Mouse (Mus musculus) midbrain, postnatal 0 days (tissue): ENCODE results near the gene Mblac1. TPM values are rescaled to one million over a fixed set of nuclear protein-coding genes. Genes with fewer than 3 reads are reported as not detected.

Source experiments
- ATAC-seq: fragments of 200-750 bp; cut with Nextera tagmentation; 2 replicates; pipeline ENCODE4 v1.8.0; 2017; ENCODE audit warnings: moderate number of reproducible peaks, mild to moderate bottlenecking, moderate TSS enrichment, moderate library complexity; ENCODE audit not compliant: low FRiP score
- DNase-seq: peaks from one replicate; pipeline ENCODE4 v3.0.0-alpha.2; 2015; ENCODE audit warnings: low spot score
- H3K27ac ChIP-seq: fragments of 300-500 bp; sonication (generic); 2 replicates; pipeline ENCODE4 v1.5.1; 2014; ENCODE audit warnings: low read depth, mild to moderate bottlenecking, low read length, mixed read lengths
- H3K27me3 ChIP-seq: fragments of 300-500 bp; sonication (generic); 2 replicates; pipeline ENCODE4 v1.6.1; 2014; ENCODE audit warnings: low read length, control low read depth, mixed read lengths; ENCODE audit not compliant: insufficient read depth
- H3K36me3 ChIP-seq: fragments of 300-500 bp; sonication (generic); 2 replicates; pipeline ENCODE4 v1.6.1; 2014; ENCODE audit warnings: low read length, control low read depth, mixed read lengths; ENCODE audit not compliant: insufficient read depth
- H3K4me1 ChIP-seq: fragments of 300-500 bp; sonication (generic); 2 replicates; pipeline ENCODE4 v1.6.1; 2014; ENCODE audit warnings: mild to moderate bottlenecking, control low read depth, antibody characterized with exemption, low read length, mixed read lengths; ENCODE audit not compliant: insufficient read depth
- H3K4me2 ChIP-seq: fragments of 300-500 bp; sonication (generic); 2 replicates; pipeline ENCODE4 v1.6.1; 2014; ENCODE audit warnings: low read depth, mild to moderate bottlenecking, low read length, mixed read lengths; ENCODE audit not compliant: poor library complexity, severe bottlenecking
- H3K4me3 ChIP-seq: fragments of 300-500 bp; sonication (generic); 2 replicates; pipeline ENCODE4 v1.5.1; 2014; ENCODE audit warnings: low read depth, mild to moderate bottlenecking, low read length, moderate library complexity
- H3K9ac ChIP-seq: fragments of 300-500 bp; sonication (generic); replicated peaks from 2 replicates; pipeline ENCODE4 v1.6.1; 2014; ENCODE audit warnings: mild to moderate bottlenecking, low read length, moderate library complexity, mixed read lengths; ENCODE audit not compliant: poor library complexity, severe bottlenecking
- H3K9me3 ChIP-seq: fragments of 300-500 bp; sonication (generic); 2 replicates; pipeline ENCODE4 v1.6.1; 2016; ENCODE audit warnings: low read length, control low read depth
- CTCF ChIP-seq: IDR thresholded peaks from 2 replicates; pipeline ENCODE4 v1.5.1; 2016; ENCODE audit warnings: antibody characterized with exemption, mild to moderate bottlenecking
- WGBS: fragments of 180-500 bp; shearing (Covaris S2); extraction: QIAGEN DNeasy Blood & Tissue Kit; methylation state at CpG from one replicate; pipeline ENCODE4 v1.1.7; 2014; 5-methylcytosine and 5-hydroxymethylcytosine counted together
- polyA plus RNA-seq: library from polyadenylated mRNA; unstranded; fragments of >200 nt; fragmentation: Nextera tagmentation; extraction: Ambion mirVana; gene quantifications from 2 replicates; pipeline ENCODE4 v1.2.1, GENCODE M21; 2015
- total RNA-seq: library from RNA; depleted of rRNA; stranded (reverse); fragments of >200 nt; gene quantifications from 2 replicates; pipeline ENCODE4 v1.2.3, GENCODE M21; 2014

The Mblac1 gene
- total and polyA plus RNA-seq, 2 experiments from 2014 or later = 11.2 to 15.6 TPM

GRCm38 (mm10) chr5:138223287-138223686 lies 29.2 kb downstream of the Mblac1 start:
- no peak for ATAC-seq
- Histone ChIP-seq H3K9ac (no peak overlapping the region), H3K4me1 (no peaks in the 10 kb centered on the region), H3K36me3 (no peaks in the 10 kb centered on the region), H3K4me2 (no peak overlapping the region), H3K4me3 (no peak overlapping the region), H3K27ac (no peak overlapping the region), H3K9me3 (no peaks in the 10 kb centered on the region), H3K27me3 (no peaks in the 10 kb centered on the region)
- TF ChIP-seq CTCF = no peak
- 58% methylated on average over 3 of the region's 3 CpGs for WGBS
- no peak for DNase-seq

DNA sequence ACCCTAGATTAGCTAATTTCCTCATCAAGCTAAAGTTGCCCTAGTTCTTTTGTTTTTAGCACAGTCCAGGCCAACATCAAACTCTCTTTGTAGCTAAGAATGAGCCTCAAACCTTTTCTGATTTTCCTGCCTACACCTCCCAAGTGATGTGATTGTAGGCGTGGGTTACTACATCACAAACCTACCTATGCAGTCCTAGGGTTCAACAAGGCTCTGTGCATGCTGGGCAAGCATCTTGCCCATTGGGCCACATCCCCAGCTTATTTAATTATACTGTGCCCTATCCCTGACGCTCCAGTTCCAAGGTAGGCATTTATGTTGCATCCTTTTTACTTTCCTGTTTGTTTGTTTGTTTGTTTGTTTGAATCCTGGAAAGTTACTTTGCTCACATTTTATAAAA lies 31.6 kb downstream of the Mblac1 start, which contains the start of gene Nxpe5:
Gene Nxpe5 (plus strand): TSS at position 199 of the 400 bp plus-strand sequence.
- no peak within 1 kb of the TSS for H3K27ac ChIP-seq
- no peak for TF ChIP-seq CTCF
- no peak within 1 kb of the TSS for H3K9ac ChIP-seq
- DNase-seq (no peak), ATAC-seq (no peak)
- no peaks in the 10 kb centered on the region for H3K4me1 ChIP-seq
- H3K9me3 ChIP-seq = no peaks in the 10 kb centered on the region
- no peaks in the 10 kb centered on the region for H3K36me3 ChIP-seq
- no peaks in the 10 kb centered on the region for H3K27me3 ChIP-seq
- H3K4me3 ChIP-seq = no peak within 1 kb of the TSS
- H3K4me2 ChIP-seq = no peak within 1 kb of the TSS
- 51% methylated on average over 2 of the region's 2 CpGs for WGBS

DNA sequence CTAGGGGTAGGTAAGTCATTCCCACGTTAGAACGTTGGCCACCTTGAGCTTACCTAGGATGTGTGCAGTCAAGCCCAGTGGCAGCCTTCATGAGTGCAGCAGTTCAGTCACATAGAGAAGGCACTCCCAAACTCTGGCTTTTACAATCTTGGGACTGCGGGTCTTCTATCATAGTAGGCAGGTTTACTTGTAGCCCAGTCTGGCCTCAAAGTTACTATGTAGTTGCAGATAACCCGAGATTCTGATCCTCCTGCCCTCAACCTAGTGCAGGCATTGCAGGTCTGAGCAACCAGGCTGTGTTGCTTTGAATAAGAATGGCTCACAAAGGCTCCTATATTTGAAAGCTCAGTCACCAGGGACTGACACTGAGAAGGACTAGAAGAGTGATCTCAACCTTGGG lies 32.4 kb downstream of the Mblac1 start:
- ATAC-seq (no peak), DNase-seq (no peak)
- Histone ChIP-seq H3K27ac (no peak overlapping the region), H3K4me3 (no peak overlapping the region), H3K9ac (no peak overlapping the region), H3K4me1 (no peaks in the 10 kb centered on the region), H3K9me3 (no peaks in the 10 kb centered on the region), H3K4me2 (no peak overlapping the region), H3K36me3 (no peaks in the 10 kb centered on the region), H3K27me3 (no peaks in the 10 kb centered on the region)
- TF ChIP-seq CTCF = no peak
- WGBS = 79% methylated on average over 4 of the region's 4 CpGs

GRCm38 (mm10) chr5:138227367-138227766 lies 33.3 kb downstream of the Mblac1 start:
- H3K9ac ChIP-seq = no peak overlapping the region
- WGBS = 67% methylated on average over 2 of the region's 2 CpGs
- no peak overlapping the region for H3K4me3 ChIP-seq
- no peak overlapping the region for H3K4me2 ChIP-seq
- H3K9me3 ChIP-seq = no peaks in the 10 kb centered on the region
- no peaks in the 10 kb centered on the region for H3K4me1 ChIP-seq
- H3K27ac ChIP-seq = no peak overlapping the region
- no peaks in the 10 kb centered on the region for H3K27me3 ChIP-seq
- DNase-seq = no peak
- no peak for TF ChIP-seq CTCF
- H3K36me3 ChIP-seq = no peaks in the 10 kb centered on the region
- no peak for ATAC-seq

- no peak for ATAC-seq
- 48% methylated on average over 3 of the region's 3 CpGs for WGBS
- DNase-seq = peak; percentile 5
- peak; percentile 59 for TF ChIP-seq CTCF
- Histone ChIP-seq H3K27ac (no peak overlapping the region), H3K9me3 (no peaks in the 10 kb centered on the region), H3K36me3 (no peaks in the 10 kb centered on the region), H3K4me3 (no peak overlapping the region), H3K4me2 (no peak overlapping the region), H3K4me1 (no peaks in the 10 kb centered on the region), H3K9ac (no peak overlapping the region), H3K27me3 (no peaks in the 10 kb centered on the region)
Measured at GRCm38 (mm10) chr5:138228026-138228425, 33.9 kb downstream of the Mblac1 start.

- DNase-seq (no peak), ATAC-seq (no peak)
- whole genome bisulfite sequencing = 94% methylated on average over 3 of the region's 3 CpGs
- Histone ChIP-seq H3K4me2 (no peak overlapping the region), H3K4me1 (no peaks in the 10 kb centered on the region), H3K9ac (no peak overlapping the region), H3K9me3 (no peaks in the 10 kb centered on the region), H3K36me3 (no peaks in the 10 kb centered on the region), H3K27me3 (no peaks in the 10 kb centered on the region), H3K27ac (no peak overlapping the region), H3K4me3 (no peak overlapping the region)
- TF ChIP-seq CTCF = no peak
Measured at GRCm38 (mm10) chr5:138229511-138229910, 35.4 kb downstream of the Mblac1 start.
